Mouse (Mus musculus) CD4-positive, CD25-positive, alpha-beta regulatory T cell (primary cell): ENCODE data around the gene Gm21818. TPM values are rescaled to one million over a fixed set of nuclear protein-coding genes. Genes with fewer than 3 reads are reported as not detected.

Source experiments
- polyA plus RNA-seq: library from polyadenylated mRNA; unstranded; fragments of 100-300 nt; shearing (Covaris generic); gene quantifications from one replicate; pipeline ENCODE4 v1.2.1, GENCODE M21; 2017

Gene Gm21818
- not detected for polyA plus RNA-seq

GRCm38 (mm10) chr13:120172133-120172532, at the start of gene Gm21818:
Gm21818 (plus strand) TSS chr13:120172433.

GRCm38 (mm10) chr13:120139946-120140345, 32.3 kb upstream of the Gm21818 start, which contains the start of gene Gm20767:
Gm20767 (plus strand) TSS chr13:120140246.

GRCm38 (mm10) chr13:120215847-120216246, 43.6 kb downstream of the Gm21818 start, which contains the start of gene Gm21762:
Gm21762 (minus strand) TSS chr13:120215947.

Other genes with a start within 250 kb of the Gm21818 start
- gene Gm21761, start 243.2 kb upstream of the Gm21818 start, polyA plus RNA-seq: not detected
- not detected for gene B020031M17Rik, start 221.6 kb upstream of the Gm21818 start, polyA plus RNA-seq
- gene Gm36079, start 145.4 kb upstream of the Gm21818 start, polyA plus RNA-seq: not detected
- gene Gm21188, start 120.2 kb upstream of the Gm21818 start, polyA plus RNA-seq: 0.17 TPM
- gene Gm20767, start 32.2 kb upstream of the Gm21818 start, polyA plus RNA-seq: not detected
- not detected for gene Gm21762, start 43.5 kb downstream of the Gm21818 start, polyA plus RNA-seq
- not detected for gene Gm21731, start 66.7 kb downstream of the Gm21818 start, polyA plus RNA-seq
- not detected for gene AF067061, start 90.7 kb downstream of the Gm21818 start, polyA plus RNA-seq
- gene BC147527, start 128.0 kb downstream of the Gm21818 start, polyA plus RNA-seq: 85.1 TPM
- not detected for gene Tcstv3, start 144.4 kb downstream of the Gm21818 start, polyA plus RNA-seq